Mouse (Mus musculus) C2C12 (cell line): ENCODE measurements around the gene Cldn12.

Experiments
- CTCF ChIP-seq: IDR thresholded peaks from one replicate; pipeline ENCODE4 v1.5.1; 2011; ENCODE audit not compliant: control insufficient read depth, insufficient read depth, insufficient read length
- FOSL1 ChIP-seq: IDR thresholded peaks from one replicate; pipeline ENCODE4 v1.8.0; 2011; ENCODE audit warnings: mild to moderate bottlenecking, low read length; ENCODE audit not compliant: poor library complexity, insufficient read depth, severe bottlenecking
- MAX ChIP-seq: IDR thresholded peaks from one replicate; pipeline ENCODE4 v1.6.1; 2011; ENCODE audit warnings: mild to moderate bottlenecking, control low read depth
- MYOD1 ChIP-seq: IDR thresholded peaks from one replicate; pipeline ENCODE4 v1.6.1; 2011; ENCODE audit warnings: low read depth; ENCODE audit not compliant: control insufficient read depth, insufficient read length
- MYOG ChIP-seq: IDR thresholded peaks from one replicate; pipeline ENCODE4 v1.6.1; 2011; ENCODE audit not compliant: control insufficient read depth, insufficient read length; ENCODE audit errors: extremely low read depth
- USF1 ChIP-seq: IDR thresholded peaks from one replicate; pipeline ENCODE4 v1.6.1; 2011; ENCODE audit warnings: low read depth, mild to moderate bottlenecking, control low read depth, moderate library complexity

DNA sequence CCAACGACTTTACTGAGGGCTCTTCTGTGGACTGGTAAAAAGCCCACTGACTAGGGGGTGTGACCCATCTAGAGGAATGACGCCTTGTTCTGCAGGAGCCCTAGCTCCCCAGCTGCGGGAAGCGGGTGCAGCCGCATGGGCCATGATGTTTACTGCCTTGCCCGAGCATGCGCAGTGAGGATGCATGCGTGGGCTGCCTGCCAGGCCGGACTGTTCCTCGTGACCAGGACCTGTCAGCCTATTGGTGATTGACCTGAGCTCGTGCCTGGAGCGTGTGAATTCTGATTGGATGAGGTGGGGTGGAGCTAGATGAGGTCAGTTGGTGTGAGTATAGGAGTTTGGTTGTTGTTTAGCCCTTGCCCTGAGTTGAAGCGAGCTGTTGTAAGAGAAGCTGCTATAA is 10.3 kb downstream of the Cldn12 start:
- no peak for TF ChIP-seq CTCF
- TF ChIP-seq MYOD1: no peak
- TF ChIP-seq USF1: no peak
- no peak for TF ChIP-seq MYOG
- no peak for TF ChIP-seq MAX
- no peak for TF ChIP-seq FOSL1
